Mouse (Mus musculus) lung, embryonic 16.5 days (tissue): Measurements from ENCODE around the gene Diexf. TPM values are rescaled to one million over a fixed set of nuclear protein-coding genes. Genes with fewer than 3 reads are reported as not detected.

Experiments used
- ATAC-seq: fragments of 200-750 bp; cut with Nextera tagmentation; 2 replicates; pipeline ENCODE4 v1.8.0; 2017; ENCODE audit warnings: low read depth, mild to moderate bottlenecking, moderate library complexity
- H3K27ac ChIP-seq: fragments of 300-500 bp; sonication (generic); 2 replicates; pipeline ENCODE4 v1.5.1; 2014; ENCODE audit warnings: mild to moderate bottlenecking, control low read depth, low read length
- H3K27me3 ChIP-seq: fragments of 300-500 bp; sonication (generic); 2 replicates; pipeline ENCODE4 v1.6.1; 2014; ENCODE audit warnings: low read depth, low read length, mixed read lengths; ENCODE audit not compliant: control insufficient read depth, insufficient read depth
- H3K36me3 ChIP-seq: fragments of 300-500 bp; sonication (generic); 2 replicates; pipeline ENCODE4 v1.6.1; 2014; ENCODE audit warnings: low read length; ENCODE audit not compliant: control insufficient read depth, insufficient read depth
- H3K4me1 ChIP-seq: fragments of 300-500 bp; sonication (generic); replicated peaks from 2 replicates; pipeline ENCODE4 v1.6.1; 2014; ENCODE audit warnings: low read length, mixed read lengths; ENCODE audit not compliant: control insufficient read depth, insufficient read depth
- H3K4me2 ChIP-seq: fragments of 300-500 bp; sonication (generic); 2 replicates; pipeline ENCODE4 v1.6.1; 2014; ENCODE audit warnings: low read depth, low read length, control low read depth
- H3K4me3 ChIP-seq: fragments of 300-500 bp; sonication (generic); 2 replicates; pipeline ENCODE4 v1.5.1; 2014; ENCODE audit warnings: mild to moderate bottlenecking, low read length, control low read depth
- H3K9ac ChIP-seq: fragments of 300-500 bp; sonication (generic); 2 replicates; pipeline ENCODE4 v1.6.1; 2014; ENCODE audit warnings: low read length, control low read depth
- H3K9me3 ChIP-seq: fragments of 300-500 bp; sonication (generic); 2 replicates; pipeline ENCODE4 v1.6.1; 2016; ENCODE audit warnings: low read length; ENCODE audit not compliant: control insufficient read depth
- WGBS: fragments of 180-500 bp; shearing (Covaris S2); extraction: QIAGEN DNeasy Blood & Tissue Kit; methylation state at CpG from one replicate; pipeline ENCODE4 v1.1.7; 2014; 5-methylcytosine and 5-hydroxymethylcytosine counted together
- polyA plus RNA-seq: library from polyadenylated mRNA; unstranded; fragments of >200 nt; fragmentation: Nextera tagmentation; extraction: Ambion mirVana; gene quantifications from 2 replicates; pipeline ENCODE4 v1.2.1, GENCODE M21; 2015

Diexf gene
- polyA plus RNA-seq, 1 experiment from 2014 or later, result 8.8 TPM

DNA sequence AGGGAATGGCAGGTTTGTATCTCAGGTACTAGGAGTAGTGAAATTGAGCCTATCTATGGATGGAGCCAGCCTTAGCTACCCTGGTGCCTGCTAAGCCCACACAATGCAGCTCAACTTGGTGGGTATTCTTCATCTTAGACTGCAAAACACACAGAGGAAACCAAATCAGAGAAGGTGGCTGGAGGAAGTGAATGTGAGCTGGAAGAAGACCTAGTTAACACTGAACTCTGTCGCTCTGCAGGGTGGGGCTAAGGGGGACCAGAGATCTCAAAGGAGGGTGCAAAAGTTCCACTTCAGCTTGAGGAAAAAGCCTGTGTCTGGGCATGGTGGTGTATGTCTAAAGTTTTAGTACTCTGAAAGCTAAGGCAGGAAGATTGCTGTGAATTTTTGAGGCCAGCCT is 29.5 kb upstream of the Diexf start:
- ATAC-seq, result no peak
- 34% methylated on average over 1 of the region's 1 CpGs for WGBS
- Histone ChIP-seq H3K27me3 (no peaks in the 10 kb centered on the region), H3K27ac (no peak overlapping the region), H3K4me1 (peaks cover 10% of the 10 kb centered on the region), H3K4me2 (no peak overlapping the region), H3K4me3 (no peak overlapping the region), H3K9ac (no peak overlapping the region), H3K36me3 (no peaks in the 10 kb centered on the region), H3K9me3 (no peaks in the 10 kb centered on the region)

DNA sequence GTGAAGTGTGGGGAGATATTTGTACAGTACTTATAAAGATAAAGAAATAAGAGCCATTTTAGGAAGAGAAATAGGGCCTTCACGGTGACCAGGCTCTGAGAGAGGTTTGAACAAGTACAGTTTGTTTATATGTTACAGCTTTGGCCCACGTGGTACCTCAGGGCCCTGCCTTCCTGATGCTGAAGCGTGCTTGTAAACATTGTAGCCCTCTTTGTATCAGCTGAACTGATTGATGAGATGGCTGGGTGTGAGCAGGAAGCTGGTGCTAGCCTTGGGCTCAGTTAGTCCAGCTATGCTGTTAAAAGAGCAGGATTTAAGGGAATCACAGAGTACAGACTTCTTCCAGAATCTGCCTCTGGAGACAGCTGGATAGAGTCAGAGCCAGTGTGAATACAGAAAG is 29.1 kb upstream of the Diexf start:
- H3K4me1 ChIP-seq, result peaks cover 10% of the 10 kb centered on the region
- H3K4me2 ChIP-seq, result no peak overlapping the region
- peak; percentile 50 for ATAC-seq
- peaks cover 3% of the 10 kb centered on the region for H3K27me3 ChIP-seq
- no peaks in the 10 kb centered on the region for H3K9me3 ChIP-seq
- no peak overlapping the region for H3K4me3 ChIP-seq
- H3K36me3 ChIP-seq, result no peaks in the 10 kb centered on the region
- WGBS, result 6% methylated on average over 3 of the region's 3 CpGs
- no peak overlapping the region for H3K9ac ChIP-seq
- H3K27ac ChIP-seq, result no peak overlapping the region

DNA sequence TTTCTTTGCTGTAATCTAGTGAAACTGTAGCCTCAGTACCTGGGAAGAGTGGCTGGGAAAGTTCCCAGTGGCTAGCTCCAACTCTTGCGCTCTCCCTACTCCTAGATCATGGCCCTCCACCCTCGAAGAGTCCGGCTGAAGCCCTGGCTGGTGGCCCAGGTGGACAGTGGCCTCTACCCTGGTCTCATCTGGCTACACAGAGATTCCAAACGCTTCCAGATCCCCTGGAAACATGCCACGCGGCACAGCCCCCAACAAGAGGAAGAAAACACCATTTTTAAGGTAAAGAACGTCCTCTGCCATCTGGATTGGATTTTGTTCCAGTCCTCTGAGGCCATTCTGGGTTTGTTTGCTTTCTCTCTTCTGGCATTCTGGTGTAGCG is 27.0 kb upstream of the Diexf start:
- H3K9ac ChIP-seq, result no peak overlapping the region
- no peaks in the 10 kb centered on the region for H3K36me3 ChIP-seq
- H3K27me3 ChIP-seq, result peaks cover 18% of the 10 kb centered on the region
- no peak overlapping the region for H3K4me3 ChIP-seq
- peaks cover 13% of the 10 kb centered on the region for H3K4me1 ChIP-seq
- no peak overlapping the region for H3K27ac ChIP-seq
- no peaks in the 10 kb centered on the region for H3K9me3 ChIP-seq
- 73% methylated on average over 8 of the region's 8 CpGs for WGBS
- no peak for ATAC-seq
- no peak overlapping the region for H3K4me2 ChIP-seq

DNA sequence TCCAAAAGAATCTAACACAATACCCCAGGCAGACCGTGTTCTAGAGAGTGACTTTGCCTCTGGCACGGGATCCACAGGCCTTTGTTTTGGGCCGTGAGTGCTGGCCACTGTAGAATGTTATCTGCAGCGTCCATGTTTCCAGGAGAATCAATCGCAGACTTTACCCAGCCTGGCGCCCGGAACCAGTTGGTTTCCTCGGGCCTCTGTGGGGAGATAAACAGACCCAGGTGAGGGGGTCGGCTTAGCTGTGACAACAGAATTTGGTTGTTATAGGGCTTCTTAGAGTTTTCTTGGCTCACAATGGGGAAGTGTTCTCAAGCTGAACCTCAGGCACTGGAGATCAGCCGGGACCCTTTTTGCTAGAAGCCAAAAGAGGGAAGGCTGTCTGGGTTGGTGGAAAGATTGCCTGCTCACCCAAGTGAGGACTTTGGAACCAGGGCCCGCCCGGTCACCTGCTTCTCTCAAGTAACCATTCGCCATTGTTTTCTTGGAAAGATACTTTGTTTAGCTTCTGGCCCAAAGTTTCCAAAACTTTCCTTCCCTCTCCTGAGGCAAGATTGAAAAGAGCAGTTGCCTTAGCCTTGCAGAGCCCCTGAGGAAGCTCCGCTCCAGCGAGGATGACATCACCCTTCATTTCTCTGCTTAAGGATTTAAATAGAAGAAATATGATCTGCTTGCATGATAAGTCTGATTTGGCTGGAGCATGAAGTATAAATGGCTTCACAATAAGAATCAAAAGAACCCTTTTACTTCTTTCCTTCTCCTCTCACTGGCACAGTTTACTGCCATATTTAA is 26.4 kb upstream of the Diexf start:
- Histone ChIP-seq H3K9me3 (no peaks in the 10 kb centered on the region), H3K36me3 (no peaks in the 10 kb centered on the region), H3K9ac (no peak overlapping the region), H3K4me3 (no peak overlapping the region), H3K4me2 (no peak overlapping the region), H3K27me3 (peaks cover 21% of the 10 kb centered on the region), H3K27ac (no peak overlapping the region), H3K4me1 (peaks cover 13% of the 10 kb centered on the region)
- no peak for ATAC-seq
- 60% methylated on average over 15 of the region's 15 CpGs for WGBS

DNA sequence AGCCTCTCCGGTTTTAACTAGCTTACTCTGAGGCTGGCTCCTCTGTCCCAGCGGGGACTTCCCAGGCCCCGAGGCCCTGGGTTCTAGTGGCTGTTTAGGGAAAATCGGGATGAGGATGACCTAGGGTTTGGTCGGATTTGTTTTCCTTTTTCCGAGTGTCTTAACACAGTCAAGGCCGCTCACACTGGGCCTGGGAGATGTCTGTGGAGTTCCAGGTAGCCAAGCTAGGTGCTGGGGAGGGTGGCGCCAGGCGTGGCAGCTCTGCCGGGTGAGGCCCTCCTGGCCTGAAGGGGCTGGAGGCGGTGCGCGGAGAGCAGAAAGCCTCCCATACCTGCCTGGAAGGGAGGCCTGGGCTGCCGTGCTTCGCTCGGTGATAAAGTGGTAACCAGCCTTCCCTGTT is 23.5 kb upstream of the Diexf start:
- Histone ChIP-seq H3K36me3 (no peaks in the 10 kb centered on the region), H3K4me1 (peaks cover 8% of the 10 kb centered on the region; the same call in 1 of the 2 replicates), H3K4me2 (peak overlapping the region; percentile 57), H3K27me3 (peaks cover 21% of the 10 kb centered on the region), H3K9me3 (no peaks in the 10 kb centered on the region), H3K4me3 (peak overlapping the region; percentile 53), H3K27ac (peak overlapping the region; percentile 65), H3K9ac (peak overlapping the region; percentile 63)
- peak; percentile 56 for ATAC-seq
- WGBS, result 24% methylated on average over 16 of the region's 16 CpGs

DNA sequence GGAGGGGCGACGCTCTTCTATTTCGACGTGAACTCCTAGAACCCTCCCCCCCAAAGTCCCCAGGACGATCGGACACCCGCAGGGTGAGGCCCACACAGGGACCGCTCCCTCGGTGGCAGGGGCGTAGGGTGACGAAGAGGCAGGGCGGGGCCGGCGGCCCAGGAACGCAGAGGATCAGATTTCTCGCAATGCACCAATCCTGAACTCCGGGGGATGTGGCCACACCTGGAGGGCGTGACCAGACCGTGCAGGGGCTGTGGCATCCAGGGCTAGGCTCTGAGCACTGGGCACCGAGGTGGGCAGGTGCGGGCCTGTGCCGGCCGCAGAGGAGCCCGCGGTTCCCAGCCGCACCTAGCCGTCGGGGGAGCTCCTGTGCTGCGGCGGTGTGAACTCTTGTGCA is 22.8 kb upstream of the Diexf start, which contains the start of gene Irf6:
Gene Irf6, plus strand, starts transcription at position 240 of the 400 bp plus-strand sequence.
- Histone ChIP-seq H3K9me3 (no peaks in the 10 kb centered on the region), H3K9ac (peak within 1 kb of the TSS; percentile 63), H3K27me3 (peaks cover 21% of the 10 kb centered on the region), H3K36me3 (no peaks in the 10 kb centered on the region), H3K4me1 (peaks cover 8% of the 10 kb centered on the region; the same call in 1 of the 2 replicates), H3K4me2 (peak within 1 kb of the TSS; percentile 57), H3K4me3 (peak within 1 kb of the TSS; percentile 53), H3K27ac (peak within 1 kb of the TSS; percentile 65)
- under 1% methylated on average over 29 of the region's 30 CpGs for WGBS
- ATAC-seq, result peak; percentile 98

DNA sequence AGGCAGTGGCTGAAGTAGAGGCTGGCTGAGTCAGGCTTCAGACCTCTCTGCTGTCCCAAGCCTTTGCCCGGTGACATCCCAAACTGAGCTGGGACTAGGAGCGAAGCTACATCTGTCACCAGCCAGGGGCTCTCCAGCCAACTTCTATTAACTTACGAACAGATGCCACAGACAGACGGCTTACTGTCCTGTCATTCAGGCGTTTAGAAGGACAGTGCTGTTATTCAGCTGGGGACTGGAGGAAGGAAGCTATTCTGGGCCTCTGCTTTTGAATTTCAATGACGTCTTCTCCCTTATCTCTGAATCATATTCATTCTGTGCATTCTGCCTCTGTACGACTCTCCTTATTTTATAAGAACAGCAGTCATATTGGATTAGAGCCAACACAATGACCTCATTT is 21.1 kb upstream of the Diexf start:
- ATAC-seq, result no peak
- Histone ChIP-seq H3K4me2 (no peak overlapping the region), H3K9me3 (no peaks in the 10 kb centered on the region), H3K9ac (no peak overlapping the region), H3K36me3 (no peaks in the 10 kb centered on the region), H3K27me3 (peaks cover 21% of the 10 kb centered on the region), H3K27ac (no peak overlapping the region), H3K4me1 (peaks cover 8% of the 10 kb centered on the region; the same call in 1 of the 2 replicates), H3K4me3 (no peak overlapping the region)
- WGBS, result 30% methylated on average over 7 of the region's 7 CpGs

DNA sequence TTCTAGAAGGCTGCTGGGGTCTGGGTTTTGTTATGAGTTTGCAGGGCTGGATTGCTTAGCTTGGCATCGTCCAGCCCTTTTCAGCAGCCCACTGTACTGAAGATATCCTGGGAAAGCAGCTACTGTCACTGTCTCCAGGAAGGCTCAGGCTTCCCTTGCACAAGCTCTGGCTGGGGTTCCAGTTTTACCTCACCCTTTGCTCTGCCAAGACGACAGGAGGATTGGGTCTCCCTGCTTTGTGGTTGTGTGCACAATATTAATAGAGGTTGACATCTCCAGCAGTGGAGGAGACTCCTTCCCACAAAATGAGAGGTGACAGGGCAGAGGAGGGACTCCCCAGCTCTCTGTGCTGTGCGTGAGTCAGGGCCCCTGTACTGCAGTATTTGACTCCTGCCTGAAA is 19.2 kb upstream of the Diexf start:
- Histone ChIP-seq H3K4me3 (no peak overlapping the region), H3K27ac (no peak overlapping the region)

DNA sequence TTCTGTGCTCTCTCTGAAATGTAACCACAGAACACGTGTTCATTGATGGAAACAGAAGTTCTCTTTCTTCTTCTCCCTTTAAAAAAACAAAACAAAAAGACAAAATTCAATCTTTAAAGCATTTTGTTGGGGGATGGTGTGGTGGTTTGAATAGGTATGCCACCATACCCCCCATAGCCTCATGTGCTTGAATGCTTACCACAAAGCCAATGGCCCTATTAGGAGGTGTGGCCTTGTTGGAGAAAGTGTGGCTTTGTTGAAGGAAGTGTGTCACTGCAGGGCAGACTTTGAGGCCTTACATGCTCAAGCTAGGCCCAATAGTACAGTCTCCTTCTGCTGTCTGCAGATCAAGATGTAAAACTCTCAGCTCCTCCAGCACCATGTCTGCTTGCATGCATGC is 16.3 kb upstream of the Diexf start:
- 0 out of 2 replicates have a peak, but pooled peaks cover 5% of the 10 kb centered on the region for H3K4me1 ChIP-seq
- 70% methylated on average over 1 of the region's 1 CpGs for WGBS
- no peak overlapping the region for H3K4me3 ChIP-seq
- no peak overlapping the region for H3K27ac ChIP-seq
- H3K9ac ChIP-seq, result no peak overlapping the region
- no peaks in the 10 kb centered on the region for H3K36me3 ChIP-seq
- H3K4me2 ChIP-seq, result no peak overlapping the region
- H3K9me3 ChIP-seq, result no peaks in the 10 kb centered on the region
- H3K27me3 ChIP-seq, result no peaks in the 10 kb centered on the region
- no peak for ATAC-seq

More for the DNA sequence above, 19.2 kb upstream of the Diexf start:
- H3K9me3 ChIP-seq, result no peaks in the 10 kb centered on the region
- H3K4me1 ChIP-seq, result peaks cover 8% of the 10 kb centered on the region; the same call in 1 of the 2 replicates
- H3K9ac ChIP-seq, result no peak overlapping the region
- H3K27me3 ChIP-seq, result peaks cover 18% of the 10 kb centered on the region
- no peak overlapping the region for H3K4me2 ChIP-seq
- no peaks in the 10 kb centered on the region for H3K36me3 ChIP-seq
- ATAC-seq, result no peak
- WGBS, result 53% methylated on average over 3 of the region's 3 CpGs
